Mouse (Mus musculus) layer of hippocampus, adult 8-10 months (tissue): ENCODE results near the gene Eif5a. TPM values are rescaled to one million over a fixed set of nuclear protein-coding genes. Genes with fewer than 3 reads are reported as not detected.

Experiments
- DNase-seq, 2 experiments: peaks; one replicate each; pipeline ENCODE4 v3.0.0; 2022; ENCODE audit warnings: low spot score in 2 of 2
- microRNA-seq, 2 experiments: library from miRNA; unstranded; fragments of <30 nt; microRNA quantifications; one replicate each; pipeline ENCODE4 v1.2.0; 2022
- total RNA-seq, 4 experiments: library from RNA; stranded (reverse); gene quantifications; 2 replicates each; pipeline ENCODE4 v1.2.4; 2022

Eif5a gene
- total RNA-seq, 4 experiments from 2014 or later = 395 to 425 (median 420) TPM

- DNase-seq = no peak
These were observed 43.9 kb downstream of the Eif5a start, which contains the start of gene Tmem95 for GRCm38 (mm10) chr11:69877878-69878277. Gene Tmem95 (minus strand): TSS chr11:69878018.

- peak; percentile 62 to 78 for DNase-seq
These were observed 44.9 kb downstream of the Eif5a start for GRCm38 (mm10) chr11:69876867-69877266.

- DNase-seq = peak in 1 of 2 experiments; percentile 39
These were observed 45.6 kb downstream of the Eif5a start for GRCm38 (mm10) chr11:69876186-69876585.

- no peak for DNase-seq
These were observed 49.3 kb downstream of the Eif5a start for GRCm38 (mm10) chr11:69872451-69872850.

- DNase-seq = no peak
These were observed 49.9 kb downstream of the Eif5a start for GRCm38 (mm10) chr11:69871822-69872221.

- DNase-seq = no peak
These were observed 51.3 kb downstream of the Eif5a start for GRCm38 (mm10) chr11:69870289-69871069.

GRCm38 (mm10) chr11:69867335-69867734 lies 54.4 kb downstream of the Eif5a start:
- DNase-seq = no peak

Small RNA genes within 50 kb of the gene (microRNA-seq; reads per million reads assigned to microRNA genes)
- 0 reads per million in 2 experiments for gene Mir6924

Other genes with a start within 250 kb of the Eif5a start
- 100 to 1,000 TPM; 319 to 328 (median 325) TPM for gene Eif4a1, start 249.5 kb downstream of the Eif5a start, total RNA-seq
- 100 to 1,000 TPM in 3 of 4 experiments, 10 to 100 TPM in 1; 82.9 to 123 (median 105) TPM for gene Senp3, start 239.9 kb downstream of the Eif5a start, total RNA-seq
- gene Tnfsf13, start 236.2 kb downstream of the Eif5a start, total RNA-seq = 1 to 10 TPM; 2.9 to 3.8 (median 3.2) TPM
- 10 to 100 TPM in 3 of 4 experiments, 1 to 10 TPM in 1; 9.5 to 17.3 (median 14.4) TPM for gene Tnfsf12, start 226.1 kb downstream of the Eif5a start, total RNA-seq
- 1 to 10 TPM in 3 of 4 experiments, under 1 TPM in 1; 0.83 to 2.2 (median 1.3) TPM for gene Tnfsfm13, start 225.9 kb downstream of the Eif5a start, total RNA-seq
- gene Polr2a, start 163.3 kb downstream of the Eif5a start, total RNA-seq = 10 to 100 TPM; 53.8 to 60.8 (median 59.1) TPM
- not detected for gene Slc35g3, start 160.0 kb downstream of the Eif5a start, total RNA-seq
- gene Zbtb4, start 156.0 kb downstream of the Eif5a start, total RNA-seq = 100 to 1,000 TPM; 121 to 145 (median 129) TPM
- gene Chrnb1, start 126.0 kb downstream of the Eif5a start, total RNA-seq = 1 to 10 TPM in 3 of 4 experiments, under 1 TPM in 1; 0.49 to 2.2 (median 1.1) TPM
- gene Fgf11, start 120.1 kb downstream of the Eif5a start, total RNA-seq = 10 to 100 TPM; 26.1 to 36.5 (median 30.6) TPM
- gene Tmem102, start 116.3 kb downstream of the Eif5a start, total RNA-seq = under 1 TPM in 2 of 4 experiments, not detected in 2; 0.17 to 0.47 TPM
- gene Gm39566, start 106.7 kb downstream of the Eif5a start, total RNA-seq = not detected
- not detected for gene Spem2, start 103.5 kb downstream of the Eif5a start, total RNA-seq
- gene Spem1, start 99.8 kb downstream of the Eif5a start, total RNA-seq = under 1 TPM in 2 of 4 experiments, not detected in 2; 0.31 to 0.75 TPM
- gene Nlgn2, start 84.2 kb downstream of the Eif5a start, total RNA-seq = 100 to 1,000 TPM; 189 to 200 (median 199) TPM
- gene Tmem256, start 83.4 kb downstream of the Eif5a start, total RNA-seq = 100 to 1,000 TPM; 113 to 131 (median 121) TPM
- gene Plscr3, start 75.6 kb downstream of the Eif5a start, total RNA-seq = 10 to 100 TPM; 17.1 to 21.8 (median 20.0) TPM
- gene Tnk1, start 63.2 kb downstream of the Eif5a start, total RNA-seq = not detected
- not detected for gene Tmem95, start 43.9 kb downstream of the Eif5a start, total RNA-seq
- gene Kctd11, start 40.6 kb downstream of the Eif5a start, total RNA-seq = 1 to 10 TPM; 1.4 to 2.8 (median 1.6) TPM
- under 1 TPM in 2 of 4 experiments, not detected in 2; 0.14 to 0.34 TPM for gene Acap1, start 26.4 kb downstream of the Eif5a start, total RNA-seq
- under 1 TPM in 2 of 4 experiments, not detected in 2; 0.64 to 0.72 TPM for gene 2810408A11Rik, start 21.0 kb downstream of the Eif5a start, total RNA-seq
- gene Neurl4, start 20.9 kb downstream of the Eif5a start, total RNA-seq = 100 to 1,000 TPM in 3 of 4 experiments, 10 to 100 TPM in 1; 92.4 to 126 (median 112) TPM
- 10 to 100 TPM; 28.2 to 44.5 (median 38.4) TPM for gene Gps2, start 8.1 kb downstream of the Eif5a start, total RNA-seq
- gene Ybx2, start 13.8 kb upstream of the Eif5a start, total RNA-seq = 10 to 100 TPM; 10.6 to 18.7 (median 13.9) TPM
- 1 to 10 TPM; 3.0 to 4.6 (median 3.8) TPM for gene Slc2a4, start 26.2 kb upstream of the Eif5a start, total RNA-seq
- not detected for gene Cldn7, start 42.8 kb upstream of the Eif5a start, total RNA-seq
- 100 to 1,000 TPM; 108 to 123 (median 119) TPM for gene Ctdnep1, start 59.2 kb upstream of the Eif5a start, total RNA-seq
- 10 to 100 TPM; 69.7 to 96.0 (median 77.7) TPM for gene Elp5, start 60.6 kb upstream of the Eif5a start, total RNA-seq
- 100 to 1,000 TPM; 232 to 255 (median 246) TPM for gene Gabarap, start 69.2 kb upstream of the Eif5a start, total RNA-seq
- gene Phf23, start 73.8 kb upstream of the Eif5a start, total RNA-seq = 10 to 100 TPM; 45.2 to 59.7 (median 49.7) TPM
- 10 to 100 TPM; 35.4 to 54.0 (median 41.6) TPM for gene Dvl2, start 78.6 kb upstream of the Eif5a start, total RNA-seq
- gene Acadvl, start 93.5 kb upstream of the Eif5a start, total RNA-seq = 10 to 100 TPM; 60.3 to 69.1 (median 64.8) TPM
- 100 to 1,000 TPM; 730 to 858 (median 789) TPM for gene Dlg4, start 95.0 kb upstream of the Eif5a start, total RNA-seq
- gene Asgr1, start 132.1 kb upstream of the Eif5a start, total RNA-seq = 1 to 10 TPM in 1 of 4 experiments, under 1 TPM in 3; 0.79 to 3.0 (median 0.90) TPM
- gene Asgr2, start 170.7 kb upstream of the Eif5a start, total RNA-seq = under 1 TPM in 1 of 4 experiments, not detected in 3; 0.32 TPM
- 1 to 10 TPM in 1 of 4 experiments, under 1 TPM in 2, not detected in 1; 0.45 to 1.9 (median 0.52) TPM for gene Mgl2, start 208.4 kb upstream of the Eif5a start, total RNA-seq
- gene Clec10a, start 234.2 kb upstream of the Eif5a start, total RNA-seq = 1 to 10 TPM; 1.1 to 1.8 (median 1.4) TPM